Mouse (Mus musculus) forebrain, embryonic 12.5 days (tissue): ENCODE results near the gene Man2b2. TPM values are rescaled to one million over a fixed set of nuclear protein-coding genes. Genes with fewer than 3 reads are reported as not detected.

ENCODE experiments used
- ATAC-seq: fragments of 200-750 bp; cut with Nextera tagmentation; 2 replicates; pipeline ENCODE4 v1.8.0; 2017; ENCODE audit warnings: moderate TSS enrichment; ENCODE audit not compliant: low FRiP score
- H3K27ac ChIP-seq: fragments of 300-500 bp; sonication (generic); 2 replicates; pipeline ENCODE4 v1.5.1; 2016; ENCODE audit warnings: mild to moderate bottlenecking
- H3K27me3 ChIP-seq: fragments of 300-500 bp; sonication (generic); 2 replicates; pipeline ENCODE4 v1.6.1; 2016; ENCODE audit warnings: mild to moderate bottlenecking
- H3K36me3 ChIP-seq: fragments of 300-500 bp; sonication (generic); replicated peaks from 2 replicates; pipeline ENCODE4 v1.6.1; 2016; ENCODE audit warnings: mild to moderate bottlenecking
- H3K4me1 ChIP-seq: fragments of 300-500 bp; sonication (generic); 2 replicates; pipeline ENCODE4 v1.6.1; 2016
- H3K4me2 ChIP-seq: fragments of 300-500 bp; sonication (generic); 2 replicates; pipeline ENCODE4 v1.6.1; 2016; ENCODE audit warnings: mild to moderate bottlenecking, moderate library complexity
- H3K4me3 ChIP-seq: fragments of 300-500 bp; sonication (generic); replicated peaks from 2 replicates; pipeline ENCODE4 v1.5.1; 2016; ENCODE audit warnings: mild to moderate bottlenecking
- H3K9ac ChIP-seq: fragments of 300-500 bp; sonication (generic); 2 replicates; pipeline ENCODE4 v1.6.1; 2016; ENCODE audit warnings: mild to moderate bottlenecking
- H3K9me3 ChIP-seq: fragments of 300-500 bp; sonication (generic); 2 replicates; pipeline ENCODE4 v1.6.1; 2016
- WGBS: fragments of 180-500 bp; shearing (Covaris S2); methylation state at CpG from one replicate; pipeline ENCODE4 v1.1.7; 2016; 5-methylcytosine and 5-hydroxymethylcytosine counted together
- polyA plus RNA-seq: library from polyadenylated mRNA; unstranded; fragments of >200 nt; fragmentation: Nextera tagmentation; extraction: Ambion mirVana; gene quantifications from 2 replicates; pipeline ENCODE4 v1.2.1, GENCODE M21; 2016

Man2b2 gene
- polyA plus RNA-seq, 1 experiment from 2014 or later = 9.5 TPM

DNA sequence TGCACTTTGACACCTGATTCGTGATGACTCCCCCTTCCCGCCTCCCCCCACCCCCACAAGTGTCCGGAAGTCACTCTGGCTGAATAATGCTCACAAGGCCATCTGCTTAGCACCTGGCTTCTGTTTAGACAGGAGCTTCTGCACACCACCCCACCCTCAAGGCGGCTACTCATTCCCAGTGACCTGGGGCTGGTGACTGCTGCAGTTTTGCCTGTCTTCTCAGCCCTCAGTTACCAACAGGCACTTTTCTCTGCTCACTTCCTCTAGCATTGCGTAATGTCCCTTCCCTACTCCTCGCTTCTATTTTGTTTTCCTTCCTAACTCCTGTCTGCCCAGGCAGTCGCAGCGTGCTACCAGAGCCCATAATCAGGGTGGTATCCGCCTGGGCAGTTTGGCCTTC lies 38.6 kb downstream of the Man2b2 start:
- H3K4me1 ChIP-seq = peaks cover 7% of the 10 kb centered on the region; the same call in 1 of the 2 replicates
- H3K4me2 ChIP-seq = no peak overlapping the region
- H3K9me3 ChIP-seq = no peaks in the 10 kb centered on the region
- no peak overlapping the region for H3K4me3 ChIP-seq
- no peaks in the 10 kb centered on the region for H3K27me3 ChIP-seq
- ATAC-seq = no peak
- no peak overlapping the region for H3K27ac ChIP-seq
- no peak overlapping the region for H3K9ac ChIP-seq
- H3K36me3 ChIP-seq = peaks cover 18% of the 10 kb centered on the region
- 86% methylated on average over 9 of the region's 9 CpGs for WGBS

DNA sequence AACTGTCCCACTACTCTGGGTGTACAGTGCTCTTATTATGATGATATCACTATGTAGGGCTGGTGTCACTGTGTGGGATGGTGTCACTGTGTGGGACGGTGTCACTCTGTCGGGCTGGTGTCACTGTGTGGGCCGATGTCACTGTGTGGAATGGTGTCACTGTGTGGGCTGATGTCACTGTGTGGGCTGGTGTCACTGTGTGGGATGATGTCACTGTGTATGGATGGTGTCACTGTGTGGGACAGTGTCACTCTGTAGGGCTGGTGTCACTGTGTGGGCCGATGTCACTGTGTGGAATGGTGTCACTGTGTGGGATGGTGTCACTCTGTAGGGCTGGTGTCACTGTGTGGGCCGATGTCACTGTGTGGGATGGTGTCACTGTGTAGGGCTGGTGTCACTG lies 44.4 kb downstream of the Man2b2 start:
- Histone ChIP-seq H3K9me3 (peaks cover 3% of the 10 kb centered on the region; the same call in 1 of the 2 replicates), H3K4me2 (no peak overlapping the region), H3K27me3 (no peaks in the 10 kb centered on the region), H3K4me3 (no peak overlapping the region), H3K4me1 (no peaks in the 10 kb centered on the region), H3K27ac (no peak overlapping the region), H3K36me3 (no peaks in the 10 kb centered on the region; the same call in 1 of the 2 replicates), H3K9ac (no peak overlapping the region)
- 88% methylated on average over 5 of the region's 5 CpGs for WGBS
- no peak for ATAC-seq

DNA sequence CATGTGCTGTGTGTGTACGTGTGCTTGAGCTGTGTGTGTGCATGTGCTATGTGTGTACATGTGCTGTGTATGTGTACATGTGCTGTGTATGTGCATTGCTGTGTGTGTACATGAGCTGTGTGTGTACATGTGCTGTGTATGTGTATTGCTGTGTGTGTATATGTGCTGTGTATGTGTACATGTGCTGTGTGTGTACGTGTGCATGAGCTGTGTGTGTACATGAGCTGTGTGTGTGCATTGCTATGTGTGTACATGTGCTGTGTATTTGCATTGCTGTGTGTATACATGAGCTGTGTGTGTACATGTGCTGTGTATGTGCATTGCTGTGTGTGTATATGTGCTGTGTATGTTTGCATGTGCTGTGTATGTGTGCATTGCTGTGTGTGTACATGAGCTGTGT lies 50.9 kb downstream of the Man2b2 start:
- no peak overlapping the region for H3K9ac ChIP-seq
- H3K4me2 ChIP-seq = no peak overlapping the region
- peaks cover 6% of the 10 kb centered on the region; the same call in 1 of the 2 replicates for H3K9me3 ChIP-seq
- 91% methylated on average over 2 of the region's 2 CpGs for WGBS
- ATAC-seq = no peak
- no peak overlapping the region for H3K4me3 ChIP-seq
- H3K27me3 ChIP-seq = no peaks in the 10 kb centered on the region
- 0 out of 2 replicates have a peak, but pooled peaks cover 3% of the 10 kb centered on the region for H3K4me1 ChIP-seq
- no peaks in the 10 kb centered on the region for H3K36me3 ChIP-seq
- no peak overlapping the region for H3K27ac ChIP-seq

DNA sequence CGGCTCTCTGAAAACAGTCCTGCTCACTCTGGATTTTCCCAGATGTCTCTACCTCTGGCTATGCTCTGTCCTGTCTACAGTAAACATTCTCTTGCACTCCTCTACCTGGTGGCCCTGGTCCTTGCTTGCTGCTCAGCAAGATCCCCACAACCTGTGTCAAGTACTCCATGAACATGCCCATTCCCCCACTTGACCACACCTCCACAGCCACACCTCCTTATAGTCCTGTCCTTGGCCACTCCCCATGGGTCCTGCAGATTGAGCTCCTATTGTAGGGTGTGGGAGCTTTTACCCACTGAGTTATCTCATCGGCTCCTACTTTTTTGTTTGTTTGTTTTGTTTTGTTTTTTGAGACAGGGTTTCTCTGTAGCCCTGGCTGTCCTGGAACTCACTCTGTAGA lies 51.6 kb downstream of the Man2b2 start:
- Histone ChIP-seq H3K9me3 (peaks cover 4% of the 10 kb centered on the region; the same call in 1 of the 2 replicates), H3K36me3 (no peaks in the 10 kb centered on the region), H3K27ac (no peak overlapping the region), H3K4me2 (no peak overlapping the region), H3K9ac (no peak overlapping the region), H3K27me3 (no peaks in the 10 kb centered on the region), H3K4me3 (no peak overlapping the region), H3K4me1 (0 out of 2 replicates have a peak, but pooled peaks cover 3% of the 10 kb centered on the region)
- no peak for ATAC-seq
- WGBS = 90% methylated on average over 1 of the region's 2 CpGs

DNA sequence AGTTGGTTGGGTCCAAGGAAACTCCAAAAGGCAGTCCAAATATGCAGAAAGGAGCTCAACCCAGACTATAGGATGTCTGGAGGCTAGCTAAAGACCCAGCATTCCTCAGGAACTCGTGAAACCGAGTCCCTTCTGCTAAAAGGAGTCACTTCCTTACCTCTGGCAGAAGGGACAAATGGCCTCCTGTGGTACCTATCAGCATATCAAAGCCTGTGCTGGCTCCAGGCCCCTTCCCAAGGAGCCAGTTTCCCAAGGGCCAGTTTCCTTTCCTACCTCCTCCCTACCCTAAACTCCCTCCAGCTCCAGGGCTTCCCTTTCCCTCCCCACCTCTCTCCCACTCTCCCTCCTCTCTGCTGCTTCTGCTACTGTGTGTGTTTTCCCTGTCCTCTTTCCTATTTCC lies 53.3 kb downstream of the Man2b2 start:
- 4% methylated on average over 2 of the region's 2 CpGs for WGBS
- H3K27me3 ChIP-seq = no peaks in the 10 kb centered on the region
- H3K4me2 ChIP-seq = no peak overlapping the region
- H3K9ac ChIP-seq = no peak overlapping the region
- H3K9me3 ChIP-seq = 0 out of 2 replicates have a peak, but pooled peaks cover 3% of the 10 kb centered on the region
- H3K4me3 ChIP-seq = no peak overlapping the region
- 0 out of 2 replicates have a peak, but pooled peaks cover 3% of the 10 kb centered on the region for H3K4me1 ChIP-seq
- no peak overlapping the region for H3K27ac ChIP-seq
- no peaks in the 10 kb centered on the region for H3K36me3 ChIP-seq
- ATAC-seq = no peak

DNA sequence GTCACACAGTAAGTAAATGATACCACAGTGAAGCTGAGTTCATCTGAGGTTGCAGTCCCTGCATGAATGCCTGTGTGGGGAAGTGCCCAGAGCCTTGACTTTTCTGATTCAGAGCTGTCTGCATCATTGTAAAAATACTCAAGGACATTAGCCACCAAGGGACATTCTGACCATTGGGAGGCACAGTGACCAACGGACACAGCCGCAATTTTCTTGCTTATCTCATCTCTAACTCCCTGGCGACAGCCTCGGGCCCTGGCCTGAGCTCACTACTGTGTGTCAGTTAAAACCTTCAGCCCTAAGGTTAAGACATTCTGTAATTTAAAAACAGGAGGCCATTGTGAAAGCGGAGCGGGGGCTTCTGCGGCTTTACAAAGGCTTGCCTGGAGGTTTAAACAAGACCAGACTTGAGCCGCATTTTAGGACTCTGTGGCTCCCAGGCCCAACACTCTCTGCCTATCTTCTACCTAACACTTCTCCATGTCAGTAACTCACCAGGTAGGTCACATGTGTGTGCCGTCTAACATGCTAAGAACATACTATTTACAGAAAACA lies 54.4 kb downstream of the Man2b2 start:
- Histone ChIP-seq H3K9me3 (0 out of 2 replicates have a peak, but pooled peaks cover 3% of the 10 kb centered on the region), H3K4me3 (no peak overlapping the region), H3K4me2 (no peak overlapping the region), H3K27me3 (no peaks in the 10 kb centered on the region), H3K36me3 (no peaks in the 10 kb centered on the region), H3K27ac (no peak overlapping the region), H3K9ac (0 out of 2 replicates have a peak overlapping the region, but pooled peaks have one; percentile 12), H3K4me1 (0 out of 2 replicates have a peak, but pooled peaks cover 3% of the 10 kb centered on the region)
- WGBS = 23% methylated on average over 9 of the region's 9 CpGs
- no peak for ATAC-seq

DNA sequence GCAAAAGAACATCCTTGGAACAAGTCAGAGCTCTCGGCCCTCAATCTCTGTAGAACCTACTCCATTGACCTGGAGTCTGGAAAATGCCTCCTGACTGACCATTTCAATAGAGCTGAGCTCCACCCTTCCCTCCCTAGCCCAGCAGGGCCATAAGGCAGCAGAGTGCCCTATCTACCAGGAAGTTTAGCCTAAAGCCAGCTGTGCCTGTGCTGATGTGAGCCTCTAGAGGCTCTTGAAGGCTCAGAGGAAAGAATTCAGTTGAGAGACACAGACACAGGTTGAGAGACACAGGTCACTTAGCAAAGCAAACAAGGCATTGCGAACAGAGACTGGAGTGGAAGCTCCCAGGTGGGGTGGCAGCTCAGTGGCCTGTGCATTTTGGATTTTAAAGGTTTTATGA lies 55.1 kb downstream of the Man2b2 start:
- no peak for ATAC-seq
- Histone ChIP-seq H3K27ac (no peak overlapping the region), H3K4me2 (no peak overlapping the region), H3K4me1 (0 out of 2 replicates have a peak, but pooled peaks cover 3% of the 10 kb centered on the region), H3K9me3 (0 out of 2 replicates have a peak, but pooled peaks cover 3% of the 10 kb centered on the region), H3K36me3 (no peaks in the 10 kb centered on the region), H3K9ac (no peak overlapping the region), H3K27me3 (no peaks in the 10 kb centered on the region), H3K4me3 (no peak overlapping the region)
- WGBS = 86% methylated on average over 2 of the region's 2 CpGs

DNA sequence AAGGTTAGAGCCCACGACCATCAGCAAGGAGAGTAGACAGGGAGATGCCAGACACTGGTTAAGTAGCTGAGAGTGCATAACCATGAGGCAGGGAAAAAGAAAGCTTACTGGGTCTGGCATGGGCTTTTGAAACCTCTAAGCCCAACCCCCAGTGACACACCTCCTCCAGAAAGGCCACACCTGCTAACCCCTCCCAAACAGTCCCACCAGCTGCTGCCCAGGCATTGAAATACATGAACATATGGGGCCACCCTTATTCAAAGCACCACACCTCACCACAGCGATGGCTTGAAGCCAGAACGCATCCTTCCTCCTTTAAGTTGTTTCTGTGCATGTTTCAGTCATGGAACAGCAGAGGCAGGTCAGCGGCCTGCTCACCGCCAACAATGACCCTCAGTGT lies 57.9 kb downstream of the Man2b2 start:
- peaks cover 5% of the 10 kb centered on the region for H3K4me1 ChIP-seq
- no peaks in the 10 kb centered on the region for H3K9me3 ChIP-seq
- H3K36me3 ChIP-seq = no peaks in the 10 kb centered on the region
- WGBS = 84% methylated on average over 5 of the region's 5 CpGs
- no peak for ATAC-seq
- no peak overlapping the region for H3K27ac ChIP-seq
- H3K9ac ChIP-seq = no peak overlapping the region
- H3K27me3 ChIP-seq = no peaks in the 10 kb centered on the region
- no peak overlapping the region for H3K4me3 ChIP-seq
- H3K4me2 ChIP-seq = no peak overlapping the region

DNA sequence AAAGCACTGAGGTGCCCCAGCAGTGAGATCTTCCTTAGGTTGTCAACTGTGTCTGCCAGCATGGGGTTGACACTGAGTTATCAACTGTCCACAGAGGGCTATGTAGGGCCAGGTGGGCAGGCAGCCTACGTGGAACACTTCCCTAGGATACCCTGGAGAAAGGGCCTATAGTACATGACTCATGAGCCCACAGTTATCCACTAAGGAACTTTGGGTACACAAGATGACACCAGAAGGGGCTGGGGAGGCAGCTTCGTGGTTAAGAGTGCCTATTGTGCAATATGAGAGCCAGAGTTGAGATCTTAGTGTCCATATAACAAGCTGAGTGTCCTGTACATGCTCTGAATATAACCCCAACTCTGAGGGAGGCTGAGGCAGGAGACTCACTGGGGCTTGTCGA lies 60.9 kb downstream of the Man2b2 start:
- ATAC-seq = no peak
- peaks cover 14% of the 10 kb centered on the region for H3K4me1 ChIP-seq
- 66% methylated on average over 3 of the region's 3 CpGs for WGBS
- H3K36me3 ChIP-seq = no peaks in the 10 kb centered on the region
- no peak overlapping the region for H3K4me2 ChIP-seq
- H3K4me3 ChIP-seq = no peak overlapping the region
- H3K27me3 ChIP-seq = no peaks in the 10 kb centered on the region
- no peak overlapping the region for H3K9ac ChIP-seq
- H3K9me3 ChIP-seq = no peaks in the 10 kb centered on the region
- no peak overlapping the region for H3K27ac ChIP-seq

DNA sequence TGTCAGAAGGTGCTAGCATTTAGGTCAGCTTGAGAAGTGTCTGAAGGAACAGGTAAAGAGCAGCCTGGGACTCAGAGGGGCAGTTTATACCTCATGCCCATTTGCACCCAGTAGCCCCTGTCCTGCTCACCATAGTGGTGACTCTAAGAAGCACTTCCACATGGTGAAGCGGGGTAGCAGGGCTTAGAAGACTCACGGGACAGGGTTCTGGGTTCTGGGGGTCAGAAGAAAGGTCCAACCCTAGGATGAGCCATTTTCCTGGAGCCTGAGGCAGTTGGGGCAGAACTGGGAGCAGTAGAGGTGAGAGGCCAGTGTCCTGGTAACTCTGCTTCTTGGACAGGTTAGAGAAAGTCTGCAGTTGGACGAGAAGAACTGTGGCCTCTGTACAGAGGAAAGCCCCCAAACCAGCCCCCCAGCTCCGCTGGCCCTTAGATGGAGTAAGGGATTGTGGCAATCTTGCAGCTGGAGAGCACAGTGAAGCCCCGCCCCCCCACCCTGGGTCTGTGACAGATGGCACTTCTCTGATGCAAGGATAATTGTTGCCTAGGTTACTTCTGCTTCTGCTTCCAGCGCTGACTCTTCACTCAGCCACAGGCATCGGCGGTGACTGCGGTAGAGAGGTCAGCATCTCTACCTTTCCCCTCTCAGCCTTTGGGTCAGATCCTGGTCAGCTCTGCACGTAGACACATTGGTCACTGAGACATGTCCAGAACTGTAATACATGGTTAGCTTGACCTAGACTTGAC lies 63.3 kb downstream of the Man2b2 start:
- Histone ChIP-seq H3K4me1 (peaks cover 21% of the 10 kb centered on the region), H3K27me3 (0 out of 2 replicates have a peak, but pooled peaks cover 3% of the 10 kb centered on the region), H3K4me3 (no peak overlapping the region), H3K27ac (0 out of 2 replicates have a peak overlapping the region, but pooled peaks have one; percentile 20), H3K4me2 (no peak overlapping the region), H3K9ac (no peak overlapping the region), H3K36me3 (no peaks in the 10 kb centered on the region), H3K9me3 (no peaks in the 10 kb centered on the region)
- WGBS = 46% methylated on average over 10 of the region's 10 CpGs
- ATAC-seq = peak; percentile 81

DNA sequence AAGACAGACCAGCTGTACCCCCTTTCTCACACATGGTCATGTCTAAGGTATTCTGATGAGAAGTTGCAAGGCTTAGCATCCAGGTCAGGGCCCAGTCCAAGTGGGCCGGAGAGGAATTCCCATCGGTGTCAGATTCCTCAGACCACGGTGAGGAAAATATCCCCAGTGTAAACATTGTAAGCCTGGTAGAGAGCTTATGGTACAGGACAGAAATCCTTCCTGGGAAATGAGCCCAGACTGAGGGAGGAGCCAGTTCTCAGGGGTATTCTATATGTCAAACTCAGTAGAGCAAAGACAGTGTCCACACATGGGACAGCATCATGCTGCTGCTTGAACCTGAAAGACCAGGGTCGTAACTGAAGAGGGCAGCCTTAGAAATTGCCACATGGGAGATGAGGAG lies 70.6 kb downstream of the Man2b2 start:
- H3K4me3 ChIP-seq = no peak overlapping the region
- no peak overlapping the region for H3K9ac ChIP-seq
- H3K27me3 ChIP-seq = 0 out of 2 replicates have a peak, but pooled peaks cover 3% of the 10 kb centered on the region
- WGBS = 82% methylated on average over 4 of the region's 4 CpGs
- no peaks in the 10 kb centered on the region for H3K36me3 ChIP-seq
- H3K27ac ChIP-seq = no peak overlapping the region
- no peak for ATAC-seq
- no peak overlapping the region for H3K4me2 ChIP-seq
- peaks cover 6% of the 10 kb centered on the region; the same call in 1 of the 2 replicates for H3K4me1 ChIP-seq
- H3K9me3 ChIP-seq = no peaks in the 10 kb centered on the region

DNA sequence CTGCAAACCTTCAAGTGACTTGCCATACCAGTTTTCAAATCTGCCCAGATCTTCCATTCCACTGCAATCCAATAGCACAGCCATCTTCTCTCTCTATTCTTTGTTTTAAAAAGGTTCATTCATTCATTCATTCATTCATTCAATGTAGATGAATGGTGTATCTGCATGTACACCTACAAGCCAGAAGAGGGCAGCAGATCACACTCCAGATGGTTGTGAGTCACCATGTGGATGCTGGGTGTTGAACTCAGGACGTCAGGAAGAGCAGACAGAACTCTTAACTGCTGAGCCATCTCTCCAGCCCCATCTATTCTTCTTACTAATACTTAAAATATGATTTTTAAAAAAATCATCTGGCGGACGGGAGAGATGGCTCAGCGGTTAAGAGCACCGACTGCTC lies 73.4 kb downstream of the Man2b2 start:
- WGBS = 70% methylated on average over 5 of the region's 5 CpGs
- H3K36me3 ChIP-seq = no peaks in the 10 kb centered on the region
- no peak for ATAC-seq

More for the DNA sequence above, 73.4 kb downstream of the Man2b2 start:
- H3K27ac ChIP-seq = no peak overlapping the region
- H3K4me2 ChIP-seq = no peak overlapping the region
- H3K4me3 ChIP-seq = no peak overlapping the region
- H3K9me3 ChIP-seq = no peaks in the 10 kb centered on the region
- H3K9ac ChIP-seq = no peak overlapping the region
- H3K4me1 ChIP-seq = no peaks in the 10 kb centered on the region
- H3K27me3 ChIP-seq = 0 out of 2 replicates have a peak, but pooled peaks cover 11% of the 10 kb centered on the region
